Mouse (Mus musculus) liver, embryonic 14.5 days (tissue): ENCODE results near the gene Afg3l1.

Experiments used
- CTCF ChIP-seq: IDR thresholded peaks from 2 replicates; pipeline ENCODE4 v1.5.1; 2016; ENCODE audit warnings: antibody characterized with exemption, low read depth, control low read depth
- EP300 ChIP-seq: IDR thresholded peaks from 2 replicates; pipeline ENCODE4 v1.6.1; 2016; ENCODE audit warnings: antibody characterized with exemption, low read depth

DNA sequence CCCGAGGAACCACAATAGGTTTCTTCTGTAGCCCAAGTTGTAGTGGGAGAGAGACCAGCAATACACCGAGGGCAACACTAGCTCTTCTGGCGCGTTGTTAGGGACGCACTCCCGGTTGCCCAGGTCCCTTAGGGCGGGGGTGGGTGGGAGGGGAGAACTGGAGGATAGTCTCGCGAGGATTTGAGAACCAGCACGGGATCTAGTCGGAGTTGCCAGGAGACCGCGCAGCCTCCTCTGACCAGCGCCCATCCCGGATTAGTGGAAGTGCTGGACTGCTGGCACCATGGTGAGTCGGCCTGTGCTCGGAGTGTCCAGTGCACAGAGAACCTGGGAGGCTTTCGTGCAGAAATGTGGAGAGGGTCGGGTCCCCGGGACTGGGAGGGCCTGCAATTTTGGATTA is 41.0 kb downstream of the Afg3l1 start, which contains the start of gene Gas8:
- TF ChIP-seq CTCF: peak; percentile 15; the same call in 1 of the 2 replicates
- no peak for TF ChIP-seq EP300
